Mouse (Mus musculus): ENCODE results near the gene Tceal5.

- no peak for TF ChIP-seq EP300 (optimal IDR thresholded peaks at IDR 0.05)
- peak; percentile 29; the same call in 1 of the 2 replicates for TF ChIP-seq CTCF (IDR thresholded peaks at IDR 0.05; ENCODE audit: low read depth)
These were observed 31.5 kb downstream of the Tceal5 start, which contains the start of gene Tceal8 for GRCm38 (mm10) chrX:136172118-136172551.

Data from stomach, postnatal 0 days (tissue).